Mouse (Mus musculus): ENCODE measurements around the gene Olfr322. TPM values are rescaled to one million over a fixed set of nuclear protein-coding genes. Genes with fewer than 3 reads are reported as not detected.
"Not testable (repeated sequence)": the region's sequence is repeated elsewhere in the genome, so short reads cannot be mapped to it uniquely, and the experiment has no call there.

The Olfr322 gene
- polyA plus RNA-seq, 1 experiment from 2014 or later, result not detected

DNA sequence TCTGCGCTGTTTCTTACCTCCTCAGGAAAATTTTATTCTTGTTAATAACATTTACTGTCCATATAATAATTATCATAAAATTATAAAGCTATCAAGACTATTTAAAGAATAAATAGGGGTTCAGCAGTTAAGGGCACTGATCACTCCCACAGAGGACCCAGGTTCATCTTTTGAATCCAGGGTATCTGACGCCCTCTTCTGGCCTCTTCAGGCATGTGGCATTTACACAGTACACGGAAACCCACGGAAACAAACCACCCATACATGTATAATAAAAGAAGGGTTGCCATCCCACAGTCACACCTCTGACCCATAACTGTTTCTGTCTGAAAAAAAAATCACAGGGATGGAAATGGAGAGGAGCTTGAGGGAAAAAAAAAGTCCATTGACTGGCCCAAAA lies 13.2 kb downstream of the Olfr322 start:
- no peak overlapping the region for H3K4me3 ChIP-seq (ENCODE audit: low read depth, low read length)
- H3K36me3 ChIP-seq (ENCODE audit: control insufficient read depth, insufficient read depth, low read length), result no peaks in the 10 kb centered on the region
- H3K27ac ChIP-seq (ENCODE audit: low read depth, low read length), result no peak overlapping the region
- H3K4me1 ChIP-seq (replicated peaks; ENCODE audit: control insufficient read depth, insufficient read depth, low read length), result no peaks in the 10 kb centered on the region
- 50% methylated on average over 4 of the region's 4 CpGs for WGBS
- H3K4me2 ChIP-seq, result no peak overlapping the region
- no peak for ATAC-seq (replicated peaks; ENCODE audit: low FRiP score)
- no peak overlapping the region for H3K9ac ChIP-seq (ENCODE audit: low read depth, low read length)
- no peak for DNase-seq (ENCODE audit: low spot score)
- H3K27me3 ChIP-seq (replicated peaks; ENCODE audit: control insufficient read depth, insufficient read depth, low read length), result no peaks in the 10 kb centered on the region
- no peaks in the 10 kb centered on the region for H3K9me3 ChIP-seq (ENCODE audit: control insufficient read depth, low read length)

DNA sequence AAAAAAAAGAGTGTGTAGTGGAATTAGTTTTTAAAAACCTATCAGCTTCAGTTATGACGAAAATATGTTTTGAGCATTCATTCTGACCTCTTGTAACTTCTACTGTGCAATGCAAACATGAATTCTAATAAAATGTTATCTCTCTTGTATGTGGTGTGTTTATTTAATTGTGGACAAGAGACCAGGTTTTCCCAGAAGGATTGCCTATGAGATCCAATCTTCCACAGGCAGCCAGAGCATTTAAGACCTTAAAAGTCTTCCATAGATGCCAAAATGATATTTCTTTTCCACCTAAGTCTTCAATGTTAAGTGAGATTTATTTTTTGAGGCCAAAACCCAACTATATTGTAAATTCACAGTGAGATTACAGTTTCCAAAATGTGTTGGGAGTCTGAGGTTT lies 22.2 kb downstream of the Olfr322 start, which contains the start of gene Olfr320:
Gene Olfr320 (plus strand): TSS at position 301 of the 400 bp plus-strand sequence.
- no peaks in the 10 kb centered on the region for H3K9me3 ChIP-seq (ENCODE audit: control insufficient read depth, low read length)
- no peak within 1 kb of the TSS for H3K4me2 ChIP-seq
- ATAC-seq (replicated peaks; ENCODE audit: low FRiP score), result no peak
- no peak for DNase-seq (ENCODE audit: low spot score)
- H3K27me3 ChIP-seq (replicated peaks; ENCODE audit: control insufficient read depth, insufficient read depth, low read length), result no peaks in the 10 kb centered on the region
- no peak within 1 kb of the TSS for H3K27ac ChIP-seq (ENCODE audit: low read depth, low read length)
- H3K9ac ChIP-seq (ENCODE audit: low read depth, low read length), result no peak within 1 kb of the TSS
- 74% methylated on average over 1 of the region's 1 CpGs for WGBS
- no peaks in the 10 kb centered on the region for H3K4me1 ChIP-seq (replicated peaks; ENCODE audit: control insufficient read depth, insufficient read depth, low read length)
- H3K4me3 ChIP-seq (ENCODE audit: low read depth, low read length), result no peak within 1 kb of the TSS
- no peaks in the 10 kb centered on the region for H3K36me3 ChIP-seq (ENCODE audit: control insufficient read depth, insufficient read depth, low read length)

DNA sequence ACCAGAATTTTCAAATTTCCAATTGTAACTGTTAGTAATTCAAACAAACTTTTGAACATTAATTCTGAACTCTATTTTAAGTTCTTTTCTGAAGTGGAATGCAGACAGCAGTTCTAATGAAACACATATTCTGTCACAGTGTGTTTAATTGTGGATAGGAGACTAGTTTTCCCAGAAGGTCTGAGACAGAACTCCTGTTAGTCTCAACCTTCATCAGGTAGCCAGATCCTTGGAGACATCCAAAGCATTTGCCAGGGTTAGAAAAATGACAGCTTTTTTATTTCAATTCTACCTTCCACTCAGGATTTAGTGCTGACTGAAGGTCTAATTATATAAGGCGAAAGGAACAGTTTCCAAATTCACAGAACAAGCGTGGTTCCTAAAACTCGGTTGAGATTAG lies 40.3 kb downstream of the Olfr322 start, which contains the start of gene Olfr319:
Gene Olfr319 (plus strand): TSS at position 301 of the 400 bp plus-strand sequence.
- no peaks in the 10 kb centered on the region; the same call in 1 of the 2 replicates for H3K9me3 ChIP-seq (ENCODE audit: control insufficient read depth, low read length)
- H3K36me3 ChIP-seq (ENCODE audit: control insufficient read depth, insufficient read depth, low read length), result no peaks in the 10 kb centered on the region
- H3K4me1 ChIP-seq (replicated peaks; ENCODE audit: control insufficient read depth, insufficient read depth, low read length), result no peaks in the 10 kb centered on the region
- no peaks in the 10 kb centered on the region for H3K27me3 ChIP-seq (replicated peaks; ENCODE audit: control insufficient read depth, insufficient read depth, low read length)
- H3K4me2 ChIP-seq, result no peak within 1 kb of the TSS
- WGBS, result 72% methylated on average over 3 of the region's 3 CpGs
- ATAC-seq (replicated peaks; ENCODE audit: low FRiP score), result no peak
- DNase-seq (ENCODE audit: low spot score), result no peak
- H3K4me3 ChIP-seq (ENCODE audit: low read depth, low read length), result no peak within 1 kb of the TSS
- no peak within 1 kb of the TSS for H3K9ac ChIP-seq (ENCODE audit: low read depth, low read length)
- H3K27ac ChIP-seq (ENCODE audit: low read depth, low read length), result no peak within 1 kb of the TSS

DNA sequence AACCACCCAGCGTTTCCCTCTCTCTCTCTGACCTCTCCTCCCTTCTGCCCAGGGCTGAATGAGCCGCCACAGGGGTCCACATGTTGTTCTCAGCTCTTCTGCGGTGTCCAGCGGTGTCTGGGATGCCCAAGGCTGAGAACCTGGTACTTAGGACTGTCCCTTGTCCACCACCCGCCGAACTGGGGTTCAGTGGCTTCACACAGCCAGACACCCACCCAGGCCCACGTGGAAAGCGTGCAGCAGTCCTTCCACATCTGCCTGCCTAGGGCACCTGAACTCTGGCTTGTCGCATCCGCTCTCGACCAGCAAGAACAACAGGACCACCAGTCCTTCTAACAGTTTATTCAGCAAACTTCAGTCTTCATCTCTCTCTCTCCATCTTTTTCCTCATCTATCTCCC lies 50.5 kb downstream of the Olfr322 start:
- H3K9ac ChIP-seq (ENCODE audit: low read depth, low read length), result no peak overlapping the region
- ATAC-seq (replicated peaks; ENCODE audit: low FRiP score) (no peak), DNase-seq (ENCODE audit: low spot score) (no peak)
- H3K27me3 ChIP-seq (replicated peaks; ENCODE audit: control insufficient read depth, insufficient read depth, low read length), result no peaks in the 10 kb centered on the region
- 74% methylated on average over 11 of the region's 11 CpGs for WGBS
- H3K4me2 ChIP-seq, result no peak overlapping the region
- no peaks in the 10 kb centered on the region for H3K36me3 ChIP-seq (ENCODE audit: control insufficient read depth, insufficient read depth, low read length)
- H3K27ac ChIP-seq (ENCODE audit: low read depth, low read length), result no peak overlapping the region
- no peaks in the 10 kb centered on the region for H3K4me1 ChIP-seq (replicated peaks; ENCODE audit: control insufficient read depth, insufficient read depth, low read length)
- H3K4me3 ChIP-seq (ENCODE audit: low read depth, low read length), result no peak overlapping the region
- H3K9me3 ChIP-seq (ENCODE audit: control insufficient read depth, low read length), result no peaks in the 10 kb centered on the region

DNA sequence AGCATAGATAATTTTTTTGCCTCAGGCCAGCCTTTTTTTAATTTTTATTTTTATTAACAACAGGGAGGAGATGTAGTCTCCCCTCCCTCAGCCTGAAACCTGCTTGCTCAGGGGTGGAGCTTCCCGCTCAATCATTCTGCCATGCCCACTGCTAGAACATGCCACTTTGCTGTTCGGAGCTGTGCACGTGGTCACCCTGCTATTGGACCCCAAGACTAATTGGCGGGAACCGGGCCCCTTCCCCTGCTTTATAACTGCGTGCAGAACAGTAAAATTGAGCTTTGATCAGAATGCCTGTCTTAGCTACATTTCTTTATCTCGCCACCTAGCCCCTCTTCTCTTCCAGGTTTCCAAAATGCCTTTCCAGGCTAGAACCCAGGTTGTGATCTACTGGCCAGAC lies 59.1 kb downstream of the Olfr322 start:
- not testable (repeated sequence) for H3K9ac ChIP-seq (ENCODE audit: low read depth, low read length); DNase-seq (ENCODE audit: low spot score); H3K4me2 ChIP-seq; H3K9me3 ChIP-seq (ENCODE audit: control insufficient read depth, low read length); H3K36me3 ChIP-seq (ENCODE audit: control insufficient read depth, insufficient read depth, low read length); H3K4me3 ChIP-seq (ENCODE audit: low read depth, low read length); H3K27me3 ChIP-seq (replicated peaks; ENCODE audit: control insufficient read depth, insufficient read depth, low read length); ATAC-seq (replicated peaks; ENCODE audit: low FRiP score); H3K27ac ChIP-seq (ENCODE audit: low read depth, low read length); H3K4me1 ChIP-seq (replicated peaks; ENCODE audit: control insufficient read depth, insufficient read depth, low read length)
- 88% methylated on average over 6 of the region's 7 CpGs for WGBS

Other genes starting within 250 kb of the Olfr322 start
- not detected in 2 replicates for gene 1810065E05Rik, start 237.7 kb upstream of the Olfr322 start, polyA plus RNA-seq (2014; fragmentation: Nextera tagmentation; extraction: Ambion mirVana)
- not detected in 2 replicates for gene Gm12253, start 226.2 kb upstream of the Olfr322 start, polyA plus RNA-seq (2014; fragmentation: Nextera tagmentation; extraction: Ambion mirVana)
- not detected in 2 replicates for gene Lypd9, start 205.9 kb upstream of the Olfr322 start, polyA plus RNA-seq (2014; fragmentation: Nextera tagmentation; extraction: Ambion mirVana)
- gene Olfr30, start 196.5 kb upstream of the Olfr322 start, polyA plus RNA-seq (2014; fragmentation: Nextera tagmentation; extraction: Ambion mirVana), result not detected in 2 replicates
- gene Olfr332, start 166.2 kb upstream of the Olfr322 start, polyA plus RNA-seq (2014; fragmentation: Nextera tagmentation; extraction: Ambion mirVana), result not detected in 2 replicates
- not detected in 2 replicates for gene Olfr331, start 156.2 kb upstream of the Olfr322 start, polyA plus RNA-seq (2014; fragmentation: Nextera tagmentation; extraction: Ambion mirVana)
- not detected in 2 replicates for gene Olfr330, start 123.9 kb upstream of the Olfr322 start, polyA plus RNA-seq (2014; fragmentation: Nextera tagmentation; extraction: Ambion mirVana)
- gene Olfr329-ps, start 112.4 kb upstream of the Olfr322 start, polyA plus RNA-seq (2014; fragmentation: Nextera tagmentation; extraction: Ambion mirVana), result not detected in 2 replicates
- gene Olfr328, start 103.1 kb upstream of the Olfr322 start, polyA plus RNA-seq (2014; fragmentation: Nextera tagmentation; extraction: Ambion mirVana), result 0.05 and 0.08 TPM in 2 replicates
- gene Olfr224, start 88.2 kb upstream of the Olfr322 start, polyA plus RNA-seq (2014; fragmentation: Nextera tagmentation; extraction: Ambion mirVana), result not detected in 2 replicates
- gene Olfr325, start 81.1 kb upstream of the Olfr322 start, polyA plus RNA-seq (2014; fragmentation: Nextera tagmentation; extraction: Ambion mirVana), result not detected in 2 replicates
- not detected in 2 replicates for gene Olfr324, start 63.7 kb upstream of the Olfr322 start, polyA plus RNA-seq (2014; fragmentation: Nextera tagmentation; extraction: Ambion mirVana)
- not detected in 2 replicates for gene 2210407C18Rik, start 42.7 kb upstream of the Olfr322 start, polyA plus RNA-seq (2014; fragmentation: Nextera tagmentation; extraction: Ambion mirVana)
- gene Olfr323, start 28.3 kb upstream of the Olfr322 start, polyA plus RNA-seq (2014; fragmentation: Nextera tagmentation; extraction: Ambion mirVana), result not detected in 2 replicates
- 5.6 and 6.4 TPM in 2 replicates for gene Trim58, start 18.3 kb upstream of the Olfr322 start, polyA plus RNA-seq (2014; fragmentation: Nextera tagmentation; extraction: Ambion mirVana)
- not detected in 2 replicates for gene Olfr320, start 22.3 kb downstream of the Olfr322 start, polyA plus RNA-seq (2014; fragmentation: Nextera tagmentation; extraction: Ambion mirVana)
- not detected in 2 replicates for gene Olfr319, start 40.4 kb downstream of the Olfr322 start, polyA plus RNA-seq (2014; fragmentation: Nextera tagmentation; extraction: Ambion mirVana)
- gene Olfr318, start 65.2 kb downstream of the Olfr322 start, polyA plus RNA-seq (2014; fragmentation: Nextera tagmentation; extraction: Ambion mirVana), result not detected in 2 replicates
- not detected in 2 replicates for gene Olfr317, start 80.4 kb downstream of the Olfr322 start, polyA plus RNA-seq (2014; fragmentation: Nextera tagmentation; extraction: Ambion mirVana)
- gene Olfr316, start 94.0 kb downstream of the Olfr322 start, polyA plus RNA-seq (2014; fragmentation: Nextera tagmentation; extraction: Ambion mirVana), result not detected in 2 replicates
- gene Olfr315, start 114.4 kb downstream of the Olfr322 start, polyA plus RNA-seq (2014; fragmentation: Nextera tagmentation; extraction: Ambion mirVana), result not detected in 2 replicates
- not detected in 2 replicates for gene Olfr314, start 124.2 kb downstream of the Olfr322 start, polyA plus RNA-seq (2014; fragmentation: Nextera tagmentation; extraction: Ambion mirVana)
- gene Fam183b, start 143.2 kb downstream of the Olfr322 start, polyA plus RNA-seq (2014; fragmentation: Nextera tagmentation; extraction: Ambion mirVana), result 0.70 and 0.86 TPM in 2 replicates
- gene Olfr313, start 156.2 kb downstream of the Olfr322 start, polyA plus RNA-seq (2014; fragmentation: Nextera tagmentation; extraction: Ambion mirVana), result not detected in 2 replicates
- not detected in 2 replicates for gene Olfr312, start 170.5 kb downstream of the Olfr322 start, polyA plus RNA-seq (2014; fragmentation: Nextera tagmentation; extraction: Ambion mirVana)
- gene Olfr311, start 180.5 kb downstream of the Olfr322 start, polyA plus RNA-seq (2014; fragmentation: Nextera tagmentation; extraction: Ambion mirVana), result not detected in 2 replicates
- gene Gm12258, start 188.4 kb downstream of the Olfr322 start, polyA plus RNA-seq (2014; fragmentation: Nextera tagmentation; extraction: Ambion mirVana), result 4.3 and 5.2 TPM in 2 replicates
- 5.0 and 5.6 TPM in 2 replicates for gene 2810021J22Rik, start 208.4 kb downstream of the Olfr322 start, polyA plus RNA-seq (2014; fragmentation: Nextera tagmentation; extraction: Ambion mirVana)
- gene Zfp39, start 245.4 kb downstream of the Olfr322 start, polyA plus RNA-seq (2014; fragmentation: Nextera tagmentation; extraction: Ambion mirVana), result 10.2 and 11.8 TPM in 2 replicates